Mouse (Mus musculus): ENCODE results near the gene Myo1h. TPM values are rescaled to one million over a fixed set of nuclear protein-coding genes. Genes with fewer than 3 reads are reported as not detected.

Gene Myo1h
- 0.77 and 1.1 TPM in 2 replicates for polyA plus RNA-seq (2012; rRNA removed)

DNA sequence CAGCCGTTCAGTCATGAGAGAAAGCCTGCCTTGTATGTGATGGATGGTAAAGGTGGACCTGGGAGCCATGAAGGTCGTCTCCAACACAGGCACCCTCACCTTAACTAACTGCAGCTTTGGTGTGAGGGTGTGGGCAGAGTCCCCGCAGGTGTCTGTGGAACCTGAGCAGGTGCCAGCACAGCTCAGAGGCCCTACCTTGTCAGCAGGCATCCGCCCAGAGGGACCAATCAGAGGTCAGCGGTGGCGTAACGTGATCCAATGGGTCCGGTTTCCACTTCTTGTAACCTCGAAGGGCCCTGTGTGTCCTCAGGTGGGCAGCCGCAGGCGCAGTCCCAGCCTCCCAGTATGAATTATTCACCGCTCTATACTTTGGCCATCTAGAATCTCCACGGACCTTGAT is at the start of gene Myo1h:
Myo1h (plus strand) TSS at position 293 of the 400 bp plus-strand sequence.
- no peak for DNase-seq (ENCODE audit: low read depth)

GRCm38 (mm10) chr5:114239737-114240136 is 49.2 kb upstream of the Myo1h start:
- no peak for DNase-seq (ENCODE audit: low read depth)

DNA sequence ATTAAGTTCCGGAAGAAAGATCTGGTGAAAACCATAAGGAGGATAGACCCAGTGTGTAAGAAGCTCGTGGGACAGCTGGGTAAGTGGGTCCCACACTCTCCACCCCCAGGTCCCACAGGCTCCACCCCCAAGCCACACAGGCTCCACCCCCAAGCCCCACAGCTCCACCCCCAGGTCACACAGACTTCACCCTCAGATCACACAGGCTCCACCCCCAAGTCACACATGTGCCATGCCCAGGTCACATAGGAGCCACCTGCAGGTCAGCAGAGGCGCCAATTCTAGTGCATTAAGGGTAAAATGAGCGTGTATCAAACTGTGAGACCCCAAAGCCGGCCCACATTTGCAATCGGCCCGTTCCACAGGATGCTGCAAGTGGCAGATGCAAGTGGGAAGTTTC is 42.5 kb upstream of the Myo1h start:
- DNase-seq (ENCODE audit: low read depth), result no peak

DNA sequence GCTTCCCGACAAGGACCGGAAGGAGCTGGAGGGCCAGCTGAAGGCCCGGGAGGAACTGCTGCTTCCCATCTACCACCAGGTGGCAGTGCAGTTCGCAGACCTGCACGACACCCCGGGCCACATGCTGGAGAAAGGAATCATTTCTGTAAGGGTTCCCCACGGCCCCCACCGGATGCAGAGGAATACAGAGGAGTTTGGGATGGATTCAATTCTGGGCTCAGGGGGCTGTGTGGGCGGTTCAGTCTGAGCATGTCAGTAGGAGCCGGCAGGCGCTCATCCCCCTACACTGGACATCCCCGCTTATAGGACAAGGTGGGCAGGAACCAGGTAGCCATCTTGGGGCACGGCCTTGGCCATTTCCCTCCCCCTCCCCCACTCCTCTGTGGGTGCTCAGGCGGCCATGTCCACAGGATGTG is 40.8 kb upstream of the Myo1h start:
- DNase-seq (ENCODE audit: low read depth), result no peak

DNA sequence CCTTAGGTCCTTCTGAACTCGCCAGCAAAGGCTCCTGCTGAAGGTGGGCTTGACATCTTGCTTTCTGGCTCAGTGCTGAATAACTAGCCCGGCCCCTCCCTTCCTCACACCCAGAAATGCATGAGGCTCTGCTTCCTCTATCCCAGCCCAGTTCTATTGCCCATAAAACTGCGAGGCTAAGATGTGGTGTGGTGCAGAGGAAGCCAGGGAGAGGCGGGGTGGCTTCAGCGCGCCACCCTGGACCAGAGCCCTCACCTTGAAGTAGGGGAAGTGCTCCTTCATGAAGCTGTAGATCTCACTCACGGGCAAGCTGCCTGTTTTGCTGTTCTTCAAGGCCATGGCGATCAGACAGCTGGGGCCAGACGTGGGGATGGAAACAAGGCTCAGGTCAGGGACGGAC is 29.5 kb upstream of the Myo1h start:
- DNase-seq (ENCODE audit: low read depth), result no peak

DNA sequence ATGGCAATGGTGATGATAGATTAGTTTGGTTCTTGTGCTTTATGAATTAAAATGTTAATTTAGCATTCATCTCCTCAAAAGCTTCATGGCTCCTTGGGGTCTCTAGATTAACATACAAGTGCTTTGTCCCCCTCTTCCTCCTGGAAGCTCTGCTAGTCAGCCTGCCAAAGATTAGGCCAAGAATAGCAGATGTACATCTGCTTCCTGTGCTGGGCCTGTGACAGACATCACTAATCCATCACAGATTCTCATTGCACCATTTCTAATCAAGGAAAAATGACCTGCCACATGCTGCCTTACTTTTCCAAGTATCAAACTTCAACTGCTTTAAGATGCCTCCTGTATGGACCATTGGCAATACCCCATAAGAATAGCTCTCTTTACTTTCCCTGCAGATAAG is 27.5 kb upstream of the Myo1h start:
- DNase-seq (ENCODE audit: low read depth), result no peak

DNA sequence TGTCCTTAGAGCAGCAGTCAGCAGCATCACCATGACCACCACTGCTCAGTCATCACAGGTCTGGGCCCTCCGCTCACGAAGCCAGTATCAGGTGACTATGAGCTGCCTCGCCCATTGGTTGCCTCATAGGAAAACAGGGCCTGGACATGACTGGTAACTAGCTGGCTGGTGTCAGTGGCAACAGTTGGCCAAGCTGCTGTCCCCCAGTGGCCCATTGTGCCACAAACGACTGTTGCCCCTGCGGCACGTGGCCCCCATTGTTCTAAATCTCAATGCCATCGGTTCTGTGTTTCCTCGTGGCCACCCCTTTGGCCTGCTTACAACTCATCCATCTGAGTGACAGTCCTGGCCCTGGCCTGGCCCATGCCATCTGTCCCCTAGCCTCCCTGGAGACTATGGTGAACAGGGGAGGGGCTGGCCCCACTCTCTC is 24.9 kb upstream of the Myo1h start:
- DNase-seq (ENCODE audit: low read depth), result no peak

DNA sequence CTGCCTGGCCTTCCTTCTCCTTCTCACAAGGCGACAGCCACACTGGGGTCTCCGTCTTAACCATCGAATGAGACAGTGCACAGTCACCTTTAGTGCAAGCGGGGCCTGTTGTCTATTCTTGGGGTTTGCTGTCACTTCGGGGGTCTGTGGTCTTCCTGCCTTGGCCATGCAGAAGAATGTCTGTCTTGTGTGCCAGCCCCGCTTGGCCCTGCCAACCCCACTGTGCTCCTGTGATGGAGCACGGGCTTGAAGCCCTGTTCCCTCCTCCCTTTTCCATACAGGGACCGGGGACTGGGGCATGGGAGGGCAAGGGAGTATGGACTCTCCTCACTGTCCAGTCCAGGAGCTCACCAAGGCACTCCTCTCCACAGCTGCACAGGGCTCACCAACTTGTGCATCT is 24.2 kb upstream of the Myo1h start:
- no peak for DNase-seq (ENCODE audit: low read depth)

- DNase-seq (ENCODE audit: low read depth), result no peak
Measured at GRCm38 (mm10) chr5:114268646-114269045, 20.3 kb upstream of the Myo1h start.

DNA sequence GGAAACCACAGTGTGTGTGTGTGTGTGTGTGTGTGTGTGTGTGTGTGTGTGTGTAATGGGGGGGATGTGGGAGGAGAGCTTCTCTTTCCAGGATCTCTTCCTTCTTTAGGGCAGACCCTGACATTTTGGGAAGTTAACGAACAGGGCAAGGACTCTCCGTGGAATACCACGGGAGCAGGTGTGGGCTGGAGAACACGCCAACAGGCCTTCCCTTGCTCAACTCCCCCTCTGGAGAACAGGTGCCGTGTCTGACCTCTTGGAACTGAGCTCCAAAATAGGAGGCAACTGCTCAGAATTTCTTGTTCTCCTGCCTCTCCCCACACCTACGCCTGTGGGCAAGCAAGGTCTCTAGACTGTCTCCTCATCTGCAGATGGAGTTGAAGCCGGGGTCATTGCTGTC is 19.5 kb upstream of the Myo1h start:
- DNase-seq (ENCODE audit: low read depth), result no peak

- DNase-seq (ENCODE audit: low read depth), result no peak
Measured at GRCm38 (mm10) chr5:114269984-114270383, 19.0 kb upstream of the Myo1h start.

GRCm38 (mm10) chr5:114273693-114274402 is 15.1 kb upstream of the Myo1h start, which contains the start of gene Foxn4:
TSS of gene Foxn4 (minus strand) at chr5:114273807.
- DNase-seq (ENCODE audit: low read depth), result no peak

GRCm38 (mm10) chr5:114275339-114275738 is 13.6 kb upstream of the Myo1h start:
- no peak for DNase-seq (ENCODE audit: low read depth)

GRCm38 (mm10) chr5:114275991-114276390 is 13.0 kb upstream of the Myo1h start:
- no peak for DNase-seq (ENCODE audit: low read depth)

DNA sequence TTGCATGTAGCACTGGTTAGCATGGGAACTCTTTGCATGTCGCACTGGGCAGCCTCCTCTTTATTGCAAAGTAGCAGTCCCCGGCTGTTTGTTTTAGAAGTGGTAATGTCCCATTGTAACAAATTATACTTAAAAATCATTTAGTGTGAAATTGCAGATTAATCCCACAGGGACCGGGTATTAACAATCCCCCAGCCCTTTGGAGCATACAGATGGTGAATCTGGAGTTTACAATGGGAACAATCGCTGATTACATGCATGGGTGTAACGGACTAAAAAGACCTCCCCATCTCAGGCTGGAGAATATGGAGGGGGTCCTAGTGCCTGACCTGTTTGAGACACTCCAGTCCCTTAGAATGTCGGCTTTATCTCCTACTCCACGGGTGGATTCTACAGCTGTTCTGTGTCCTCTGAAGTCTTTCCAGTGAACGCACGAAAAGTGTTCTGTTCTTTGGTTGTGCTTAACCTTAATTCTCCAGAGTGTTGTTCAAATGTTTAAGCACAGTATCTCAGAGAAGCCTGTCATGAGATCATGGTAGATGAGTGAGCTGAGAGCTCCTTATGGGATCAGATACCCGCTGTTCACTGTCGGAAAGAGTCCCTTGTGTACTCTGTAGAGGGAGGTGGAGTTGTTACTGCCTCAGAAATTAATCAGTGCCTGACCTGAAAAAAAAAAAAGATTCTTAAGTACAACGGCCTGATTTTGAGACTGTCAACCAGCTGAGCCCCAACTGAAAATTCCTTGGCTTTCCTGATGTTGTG is 9.4 kb upstream of the Myo1h start:
- no peak for DNase-seq (ENCODE audit: low read depth)

- DNase-seq (ENCODE audit: low read depth), result no peak
Measured at GRCm38 (mm10) chr5:114282346-114282745, 6.6 kb upstream of the Myo1h start.

- no peak for DNase-seq (ENCODE audit: low read depth)
Measured at GRCm38 (mm10) chr5:114284604-114285397, 4.2 kb upstream of the Myo1h start.

DNA sequence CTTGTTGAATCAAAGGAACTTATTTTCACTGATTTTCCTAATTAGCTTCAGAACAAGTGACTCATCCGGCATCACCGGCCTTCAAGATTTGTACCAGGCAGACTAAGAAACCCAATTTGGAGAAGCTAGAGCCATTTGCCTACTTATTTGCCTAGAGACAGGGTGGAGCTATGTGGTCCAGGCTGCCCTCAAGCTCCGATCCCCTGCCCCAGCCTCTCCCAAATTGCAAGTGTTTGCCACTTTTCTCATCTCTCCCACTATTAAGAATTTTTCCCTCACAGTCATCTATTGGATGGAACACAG is 3.6 kb upstream of the Myo1h start:
- DNase-seq (ENCODE audit: low read depth), result no peak

- DNase-seq (ENCODE audit: low read depth), result no peak
Measured at GRCm38 (mm10) chr5:114286102-114286501, 2.9 kb upstream of the Myo1h start.

DNA sequence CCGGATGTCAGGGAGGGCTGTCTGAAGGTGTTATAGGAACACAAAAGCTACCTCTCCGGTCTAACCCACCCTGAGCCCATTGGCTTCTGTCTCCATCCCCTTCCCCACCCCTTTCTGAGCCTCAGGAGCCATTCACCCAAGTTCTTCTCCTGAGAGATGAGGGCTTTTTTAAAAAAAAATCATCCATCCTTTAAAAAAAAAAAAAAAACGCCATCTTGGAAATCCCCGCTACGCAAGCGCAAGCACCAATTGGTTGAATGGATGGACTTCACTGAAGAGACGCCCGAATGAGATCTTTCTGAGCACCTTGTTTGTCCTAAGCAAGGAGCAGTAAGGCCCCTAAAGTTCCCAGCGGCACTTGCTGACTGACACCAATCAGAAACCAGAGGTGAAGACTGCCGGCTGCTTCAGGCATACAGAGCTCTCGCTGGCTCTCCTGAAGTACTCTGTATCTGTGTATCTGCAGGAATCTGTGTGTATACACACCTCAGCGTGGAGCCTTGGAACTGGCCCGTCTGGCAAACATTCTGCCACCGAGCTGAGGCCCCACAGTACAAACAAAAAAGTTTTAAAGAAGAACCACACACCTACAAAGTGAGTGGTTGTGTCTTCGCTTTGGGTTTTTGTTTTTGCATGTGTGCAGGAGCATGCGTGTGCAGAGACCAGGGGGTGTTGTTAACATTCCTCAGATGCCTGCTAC is 1.9 kb upstream of the Myo1h start:
- DNase-seq (ENCODE audit: low read depth), result no peak

DNA sequence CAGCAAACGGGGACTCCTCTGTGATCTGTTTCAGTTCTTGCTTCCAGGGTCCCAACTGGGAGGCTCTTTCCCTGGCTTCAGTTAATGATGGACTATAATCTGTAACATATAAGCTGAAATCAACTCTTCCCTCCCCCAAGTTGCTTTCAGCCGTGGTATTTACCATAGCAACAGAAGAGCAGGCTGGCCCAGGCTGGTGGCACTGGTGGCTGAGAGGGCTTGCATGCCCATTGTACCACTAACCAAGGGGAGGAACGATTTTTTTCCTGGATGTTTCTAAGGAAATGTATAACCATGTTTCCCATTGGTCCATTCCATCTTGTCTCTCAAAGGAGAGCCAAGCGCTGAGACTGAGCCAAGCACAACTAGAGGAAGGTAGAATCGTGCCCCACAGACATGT is 570 bp upstream of the Myo1h start:
- DNase-seq (ENCODE audit: low read depth), result no peak

DNA sequence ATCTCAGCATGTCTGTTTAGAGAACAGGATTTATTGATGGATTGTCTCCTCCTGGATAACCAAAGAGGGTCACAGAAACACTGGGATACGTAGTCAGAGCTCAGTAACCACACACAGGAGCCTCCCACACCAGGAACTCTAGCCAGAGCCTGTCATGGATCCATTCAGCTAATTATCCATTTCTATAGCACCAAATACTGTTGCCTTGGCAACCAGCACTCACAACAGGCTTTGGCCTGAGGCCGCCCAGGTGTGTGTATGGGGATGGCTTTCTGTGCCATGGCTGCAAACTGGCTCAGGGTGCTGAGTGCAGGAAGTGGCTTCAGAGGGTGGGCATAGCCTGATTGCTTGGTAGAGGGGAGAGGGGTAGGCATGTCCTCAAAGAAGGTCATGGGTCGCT is 1.0 kb downstream of the Myo1h start:
- no peak for DNase-seq (ENCODE audit: low read depth)
